Mouse (Mus musculus): Measurements from ENCODE around the gene Igf1r.

Gene Igf1r

DNA sequence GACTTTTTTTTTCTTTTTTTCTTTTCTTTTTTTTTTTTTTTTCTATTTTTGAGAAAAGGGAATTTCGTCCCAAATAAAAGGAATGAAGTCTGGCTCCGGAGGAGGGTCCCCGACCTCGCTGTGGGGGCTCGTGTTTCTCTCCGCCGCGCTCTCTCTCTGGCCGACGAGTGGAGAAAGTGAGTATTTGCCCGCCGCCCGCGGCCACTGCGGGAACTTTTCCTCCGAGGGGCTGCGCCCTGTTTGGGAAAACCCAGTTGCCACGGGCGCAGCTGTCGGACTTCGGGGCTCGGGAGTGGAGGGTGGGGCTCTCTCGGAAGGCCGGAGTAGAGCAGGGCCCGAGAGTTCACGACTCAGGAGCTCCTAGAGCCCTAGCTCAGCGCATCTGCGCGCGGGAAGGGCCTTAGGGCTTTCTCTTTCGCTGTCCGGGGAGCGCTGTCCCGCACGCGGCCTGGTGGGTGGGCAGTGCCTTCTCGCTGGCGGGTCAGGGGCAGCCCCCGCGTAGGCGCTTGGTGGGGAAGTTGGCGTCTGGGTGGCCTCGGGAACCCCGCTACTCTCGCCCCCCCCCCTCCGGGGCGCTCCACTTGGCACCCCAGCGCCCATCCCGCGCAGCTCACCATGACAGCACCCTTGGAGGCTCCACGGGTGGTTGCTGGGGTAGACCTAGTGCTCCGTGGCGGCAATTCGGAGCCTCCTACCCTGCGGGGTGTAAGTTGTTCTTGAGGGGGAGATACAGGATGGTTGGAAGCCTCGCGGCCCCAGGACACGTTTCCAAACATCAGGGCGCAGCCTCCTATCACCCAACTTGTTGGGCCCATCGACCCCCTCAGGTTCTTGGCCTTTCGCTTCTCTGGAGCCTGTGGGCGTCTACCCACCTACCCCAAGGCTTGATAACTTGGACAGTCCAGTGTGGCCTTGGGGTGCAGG is at the start of gene Igf1r:
Gene Igf1r (plus strand): TSS at position 51 of the 924 bp plus-strand sequence.
- DNase-seq (ENCODE audit: low spot score in 2 of 2): peak; percentile 43 to 48

DNA sequence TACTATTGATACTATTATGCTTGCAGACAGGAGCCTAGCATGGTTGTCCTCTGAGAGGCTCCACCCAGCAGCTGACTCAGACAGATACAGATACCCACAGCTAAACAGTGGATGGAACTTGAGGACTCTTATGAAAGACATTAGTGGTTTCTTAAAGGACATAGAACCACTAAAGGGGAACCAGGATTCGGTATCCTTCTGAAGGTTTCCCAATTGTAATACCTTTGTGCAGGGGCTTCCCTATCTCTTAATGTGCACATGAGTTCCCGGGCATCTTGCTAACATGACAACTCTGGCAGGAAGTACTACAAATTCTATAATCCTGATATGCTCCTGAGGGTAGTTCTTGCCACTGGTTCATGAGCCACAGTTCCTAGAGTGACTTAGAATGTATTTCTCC is 46.3 kb upstream of the Igf1r start:
- DNase-seq (ENCODE audit: low spot score in 2 of 2): no peak

DNA sequence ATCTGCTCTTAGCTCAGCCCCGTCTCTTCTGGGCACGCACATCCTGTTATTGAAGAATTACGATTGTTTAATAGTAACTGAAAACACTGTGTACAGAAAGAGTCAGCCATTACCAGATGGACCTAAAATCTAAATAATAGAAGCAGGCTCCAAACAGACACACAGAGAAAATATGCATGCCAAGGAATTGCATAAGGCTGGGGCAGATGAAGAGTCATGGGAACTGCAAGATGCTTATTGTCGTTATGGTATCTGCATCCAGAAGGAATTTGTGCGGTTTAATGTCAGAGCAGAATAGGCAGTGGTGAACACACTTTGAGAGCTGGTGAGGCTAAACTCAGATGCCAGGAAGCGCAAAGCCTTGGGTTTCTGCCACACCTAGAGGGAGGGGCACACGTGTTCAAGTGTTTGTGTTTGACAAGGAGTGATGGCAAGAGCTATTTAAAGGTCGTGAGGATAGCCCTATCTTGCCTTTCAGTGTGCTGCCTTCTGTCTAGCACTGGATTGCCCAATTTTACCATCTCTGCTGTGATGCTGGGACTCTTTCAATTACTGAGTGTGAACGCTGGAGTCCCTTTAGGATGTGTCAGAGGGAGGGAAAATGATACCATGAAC is 44.7 kb upstream of the Igf1r start:
- no peak for DNase-seq (ENCODE audit: low spot score in 2 of 2)

DNA sequence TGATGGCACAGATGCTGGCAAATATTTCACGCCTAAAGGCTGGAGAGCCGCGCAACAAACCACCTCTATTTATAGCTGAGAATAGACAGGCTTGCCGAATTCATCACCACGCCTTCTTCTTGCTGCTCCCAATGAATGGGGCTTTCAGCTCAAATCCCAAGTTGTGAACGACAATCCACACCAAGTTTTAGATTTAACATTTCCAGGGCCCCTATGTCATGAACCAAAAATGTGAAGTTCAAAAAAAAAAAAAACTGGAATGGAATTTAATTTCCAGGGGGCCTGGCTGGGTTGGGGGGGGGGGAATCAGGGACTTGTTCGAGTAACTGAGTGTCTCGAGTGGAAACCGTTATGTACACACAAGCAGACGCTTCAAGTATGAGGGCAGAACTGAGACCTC is 42.1 kb upstream of the Igf1r start:
- DNase-seq (ENCODE audit: low spot score in 2 of 2): no peak

DNA sequence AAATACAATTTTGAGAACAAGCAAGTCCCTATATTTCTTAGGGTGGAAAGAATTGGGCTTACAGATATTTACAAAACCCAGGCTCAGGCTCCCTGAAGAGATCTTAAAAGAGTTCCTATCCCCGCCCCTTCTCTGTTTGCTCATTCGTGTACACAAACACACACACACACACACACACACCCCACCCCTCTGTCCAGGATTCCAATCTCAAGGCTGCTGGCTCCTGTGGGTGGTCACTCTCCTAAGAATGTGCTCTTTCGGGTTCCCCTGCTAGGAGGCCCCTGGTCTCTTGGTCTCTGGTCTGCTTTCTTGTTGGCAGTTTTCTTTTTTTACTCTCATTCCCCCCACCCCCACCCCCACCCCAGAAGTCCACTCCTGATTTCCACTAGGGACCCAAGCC is 41.7 kb upstream of the Igf1r start:
- DNase-seq (ENCODE audit: low spot score in 2 of 2): no peak

DNA sequence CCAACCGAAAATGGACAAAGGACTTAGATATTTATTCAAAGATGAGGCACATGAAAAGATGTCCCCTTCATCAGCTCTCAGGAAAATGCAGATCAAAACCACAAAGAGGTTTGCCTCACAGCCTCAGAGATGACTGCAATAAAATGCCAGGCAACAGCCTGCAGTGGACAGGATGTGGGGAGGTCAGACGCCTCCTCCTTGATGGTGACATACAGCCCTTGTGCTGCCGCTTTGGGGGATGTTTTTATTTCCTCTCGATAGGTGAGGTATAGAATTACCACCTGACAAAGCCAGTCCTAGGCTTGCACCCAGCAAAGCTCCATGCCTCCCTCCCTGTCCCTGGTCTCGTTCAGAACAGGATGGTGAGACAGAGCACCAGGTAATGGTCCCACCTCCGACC is 40.8 kb upstream of the Igf1r start:
- DNase-seq (ENCODE audit: low spot score in 2 of 2): no peak

DNA sequence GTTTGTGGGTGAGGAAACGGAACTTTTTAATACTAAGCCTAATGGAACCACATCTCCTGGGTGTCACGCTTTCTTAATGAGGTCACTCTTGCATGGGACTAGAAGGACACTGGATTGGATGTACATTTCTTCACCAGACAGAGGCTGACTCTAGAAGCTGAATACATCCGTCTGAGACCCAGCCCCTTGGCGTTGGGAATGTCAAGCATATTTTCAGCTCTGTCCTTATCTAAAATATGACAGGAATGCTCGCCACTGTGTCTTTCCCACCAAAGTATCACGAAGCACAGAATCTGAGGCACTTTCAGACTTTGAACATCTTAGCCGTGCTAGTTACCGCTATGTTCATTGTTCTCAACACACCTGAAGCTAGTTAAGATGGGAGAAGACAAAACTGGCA is 35.7 kb upstream of the Igf1r start:
- DNase-seq (ENCODE audit: low spot score in 2 of 2): no peak

DNA sequence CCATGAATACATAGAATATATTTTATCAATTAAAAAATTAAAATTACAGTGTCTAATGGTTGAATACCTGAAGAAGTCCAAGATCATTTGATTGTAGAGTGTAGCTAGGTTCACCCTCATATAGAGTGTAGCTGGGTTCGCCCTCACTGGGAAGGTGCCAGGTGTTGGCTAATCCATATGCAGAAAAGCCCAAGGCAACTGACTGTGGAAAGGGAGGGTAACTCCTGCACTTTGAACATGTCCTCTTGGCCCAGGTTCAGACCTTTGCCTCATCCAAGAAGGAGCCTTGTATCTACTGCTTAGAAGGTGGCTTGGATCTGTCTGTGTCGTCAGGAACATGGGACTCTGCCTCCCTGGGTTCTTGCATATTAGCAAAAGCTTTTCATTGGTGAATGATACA is 34.9 kb upstream of the Igf1r start:
- DNase-seq (ENCODE audit: low spot score in 2 of 2): no peak

DNA sequence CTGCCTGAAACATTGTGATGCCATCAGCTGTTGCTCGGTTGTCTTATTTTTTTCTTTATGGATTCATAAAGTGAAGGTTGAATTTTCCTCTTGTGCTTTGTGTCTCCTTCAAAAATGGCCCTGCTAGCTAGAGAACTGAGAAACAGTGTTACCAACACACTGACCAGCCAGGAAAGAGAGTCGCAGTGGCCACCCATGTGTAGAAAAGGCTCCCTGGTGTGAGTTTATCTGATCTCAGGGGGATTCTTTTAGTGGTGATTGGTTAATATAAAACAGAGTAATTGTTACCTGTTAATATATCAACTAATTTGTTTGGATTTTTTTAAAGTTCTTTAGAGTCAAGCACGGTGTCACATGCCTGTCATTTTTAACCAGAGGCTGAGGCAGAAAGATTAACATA is 33.2 kb upstream of the Igf1r start:
- no peak for DNase-seq (ENCODE audit: low spot score in 2 of 2)

DNA sequence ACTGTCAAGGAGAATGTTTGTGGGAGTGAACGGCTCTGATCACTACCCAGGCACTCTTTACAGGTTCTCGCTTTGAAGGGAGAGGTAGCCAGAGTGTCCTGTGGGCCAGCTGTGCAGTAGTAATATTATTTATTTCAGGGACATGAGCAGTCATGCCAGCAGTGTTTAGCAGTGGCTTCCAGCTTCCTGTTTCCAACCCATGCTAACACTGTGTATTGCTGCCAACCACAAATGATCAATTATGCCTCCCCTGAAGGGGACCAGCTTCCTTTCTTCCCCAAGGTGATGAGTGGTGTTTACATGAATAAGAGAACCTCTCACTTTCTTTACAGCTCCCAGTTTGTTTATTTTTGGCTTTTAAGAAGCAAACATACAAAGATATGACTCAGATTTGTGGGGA is 28.4 kb upstream of the Igf1r start:
- no peak for DNase-seq (ENCODE audit: low spot score in 2 of 2)

DNA sequence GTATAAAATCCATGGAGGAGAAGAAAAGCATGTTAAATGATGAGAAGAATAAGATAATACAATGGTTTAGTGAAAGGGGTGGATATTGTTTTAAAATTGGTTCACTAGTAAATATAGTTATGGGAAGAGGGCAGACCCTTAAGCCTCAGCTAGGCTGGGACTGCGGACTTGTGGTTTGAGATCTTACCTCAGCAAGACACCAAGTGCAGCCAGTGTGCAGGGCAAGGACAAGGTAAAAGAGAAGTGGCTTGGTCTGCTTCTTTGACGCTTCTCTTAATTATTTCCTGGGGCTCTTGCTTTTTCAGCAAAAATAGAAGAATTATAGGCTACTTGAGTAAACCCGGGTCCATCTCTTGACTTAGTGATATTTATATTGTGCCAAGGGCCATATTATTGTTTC is 22.5 kb upstream of the Igf1r start:
- DNase-seq (ENCODE audit: low spot score in 2 of 2): no peak

DNA sequence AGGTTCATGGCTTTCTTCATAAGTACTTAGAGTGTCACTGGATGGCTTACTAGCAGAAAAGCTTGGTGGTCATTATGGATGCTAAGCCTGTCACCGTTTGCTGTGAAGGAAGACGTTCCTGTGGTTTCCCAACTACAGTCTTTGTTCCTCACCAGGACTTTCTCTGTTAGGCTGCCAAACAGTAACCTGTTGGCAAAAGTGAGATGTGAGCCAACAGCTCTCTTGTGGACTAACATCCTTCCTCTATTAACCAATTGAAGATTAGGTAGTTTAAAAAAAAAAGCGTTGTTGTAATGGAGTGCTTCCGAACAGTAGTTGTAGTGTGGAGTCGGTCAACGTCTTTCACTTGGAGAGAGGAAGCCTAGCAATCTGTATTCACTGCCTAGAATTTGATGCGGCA is 15.8 kb upstream of the Igf1r start:
- DNase-seq (ENCODE audit: low spot score in 2 of 2): no peak

DNA sequence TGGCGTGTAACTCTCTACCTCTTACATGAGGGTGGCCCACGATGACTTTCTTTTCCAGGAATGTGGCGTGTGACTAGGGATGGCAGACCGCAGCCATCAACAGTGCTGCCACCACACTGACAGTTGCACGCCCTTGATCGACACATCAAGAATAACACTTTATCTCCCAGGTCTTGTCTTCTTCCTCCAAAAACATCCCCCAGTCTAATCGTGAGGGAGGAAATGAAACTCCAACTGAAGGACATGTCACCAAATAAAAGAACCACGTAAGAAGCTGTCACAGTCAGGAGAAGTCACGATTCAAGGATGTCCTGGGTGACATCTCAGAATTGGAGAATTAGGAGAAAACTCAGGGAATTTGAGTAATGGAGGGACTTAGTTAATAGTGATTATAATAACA is 8.8 kb upstream of the Igf1r start:
- DNase-seq (ENCODE audit: low spot score in 2 of 2): no peak

DNA sequence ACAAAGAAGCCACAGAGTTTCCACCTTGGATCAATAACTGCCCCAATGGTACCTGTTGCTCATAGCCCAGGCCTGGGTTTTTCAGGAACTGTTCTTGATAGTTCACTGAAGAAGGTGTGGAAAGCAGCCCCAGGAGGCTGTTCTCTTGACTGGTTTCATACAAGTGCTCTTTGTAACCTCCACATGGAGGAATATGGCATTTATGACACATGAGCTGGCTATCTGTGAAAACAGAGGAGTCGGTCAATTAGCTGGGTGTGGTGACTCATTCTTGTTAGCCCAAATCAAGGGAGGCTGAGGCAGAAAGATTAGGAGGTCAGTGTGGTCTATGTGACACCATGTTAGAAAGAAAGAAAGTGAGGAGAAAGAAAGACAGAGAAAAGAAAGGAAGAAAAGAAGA is 5.7 kb upstream of the Igf1r start:
- no peak for DNase-seq (ENCODE audit: low spot score in 2 of 2)

DNA sequence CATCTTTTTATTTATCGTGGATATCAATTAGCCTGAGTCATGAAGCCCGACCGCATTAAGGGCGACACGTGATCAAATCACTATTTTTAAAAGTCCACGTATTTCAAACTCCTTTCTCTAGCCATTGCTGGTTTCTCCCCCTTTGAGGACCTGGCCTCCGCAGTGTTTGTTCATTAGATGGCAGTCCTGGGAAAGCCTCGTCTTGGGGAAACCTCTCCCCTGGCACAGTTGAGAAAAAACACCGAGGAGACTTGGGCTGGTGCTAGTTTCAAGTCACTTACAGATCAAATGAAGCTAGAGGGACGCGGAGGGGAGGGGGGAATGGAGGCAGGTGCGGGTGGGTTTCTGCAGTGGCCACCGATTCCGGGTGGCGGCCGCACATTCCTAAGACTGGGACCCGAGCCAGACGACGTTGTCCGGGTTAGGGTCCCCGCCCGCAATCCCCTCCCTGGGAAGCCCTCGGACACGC is 2.2 kb upstream of the Igf1r start:
- DNase-seq (ENCODE audit: low spot score in 2 of 2): no peak

DNA sequence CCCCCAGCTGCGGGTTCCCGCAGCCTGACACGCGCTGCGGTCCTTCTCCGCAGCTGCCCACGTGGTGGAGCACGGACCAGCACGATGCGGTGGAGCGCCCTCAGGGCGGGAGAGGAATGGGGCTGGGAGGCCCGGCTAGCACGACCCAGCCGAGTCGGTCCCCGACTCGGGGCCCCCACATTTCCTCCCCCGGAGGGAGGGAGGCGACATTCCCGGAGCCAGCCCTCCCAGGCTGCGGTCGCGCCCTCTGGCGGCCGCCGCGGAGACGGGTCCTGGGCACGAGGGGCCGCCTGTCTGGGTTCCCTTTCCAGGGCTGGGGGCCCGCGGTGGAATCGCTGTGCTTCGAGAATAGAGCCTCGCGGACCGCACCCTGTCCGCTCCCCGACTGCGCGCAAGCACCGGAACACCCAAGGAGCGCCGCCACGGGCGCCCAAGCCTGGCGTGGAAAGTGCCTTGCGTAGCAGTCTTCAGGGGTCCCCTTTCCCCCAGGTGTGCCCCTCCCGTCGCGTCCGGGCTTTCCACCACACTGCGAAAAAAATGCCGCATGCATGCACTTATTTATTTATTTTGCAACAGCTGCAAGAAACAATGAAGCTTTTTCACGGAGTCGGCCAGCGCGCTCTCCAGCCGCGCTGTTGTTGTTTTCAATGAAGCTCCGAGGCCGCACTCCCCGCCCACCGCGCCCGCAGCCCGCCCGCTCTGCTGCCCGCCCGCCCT is 1.7 kb upstream of the Igf1r start:
- peak; percentile 85 to 87 for DNase-seq (ENCODE audit: low spot score in 2 of 2)

DNA sequence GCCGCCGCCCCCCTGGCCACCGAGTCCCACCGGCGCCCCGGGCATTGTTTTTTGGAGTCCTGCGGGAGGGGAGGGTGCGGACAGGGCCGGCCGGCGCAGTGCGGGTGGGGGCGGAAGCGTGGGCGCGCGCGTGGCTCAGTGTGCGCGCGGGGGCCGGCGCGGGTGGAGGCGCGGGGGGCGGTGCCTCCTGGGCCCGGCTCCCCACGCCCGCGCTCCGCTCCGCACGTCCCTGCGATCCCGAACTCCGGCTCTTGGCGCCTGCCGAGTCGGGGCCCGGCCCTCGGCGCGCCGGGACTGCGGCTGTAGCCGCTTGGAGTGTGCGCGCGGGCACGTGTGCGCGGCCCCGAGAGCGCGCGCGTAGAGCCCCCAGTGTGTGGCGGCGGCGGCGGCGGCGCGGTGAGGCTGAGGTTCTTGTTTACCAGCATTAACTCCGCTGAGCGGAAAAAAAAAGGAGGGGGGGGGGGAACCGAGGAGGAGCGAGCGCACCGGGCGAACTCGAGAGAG is 1.0 kb upstream of the Igf1r start:
- peak; percentile 90 to 96 for DNase-seq (ENCODE audit: low spot score in 2 of 2)

DNA sequence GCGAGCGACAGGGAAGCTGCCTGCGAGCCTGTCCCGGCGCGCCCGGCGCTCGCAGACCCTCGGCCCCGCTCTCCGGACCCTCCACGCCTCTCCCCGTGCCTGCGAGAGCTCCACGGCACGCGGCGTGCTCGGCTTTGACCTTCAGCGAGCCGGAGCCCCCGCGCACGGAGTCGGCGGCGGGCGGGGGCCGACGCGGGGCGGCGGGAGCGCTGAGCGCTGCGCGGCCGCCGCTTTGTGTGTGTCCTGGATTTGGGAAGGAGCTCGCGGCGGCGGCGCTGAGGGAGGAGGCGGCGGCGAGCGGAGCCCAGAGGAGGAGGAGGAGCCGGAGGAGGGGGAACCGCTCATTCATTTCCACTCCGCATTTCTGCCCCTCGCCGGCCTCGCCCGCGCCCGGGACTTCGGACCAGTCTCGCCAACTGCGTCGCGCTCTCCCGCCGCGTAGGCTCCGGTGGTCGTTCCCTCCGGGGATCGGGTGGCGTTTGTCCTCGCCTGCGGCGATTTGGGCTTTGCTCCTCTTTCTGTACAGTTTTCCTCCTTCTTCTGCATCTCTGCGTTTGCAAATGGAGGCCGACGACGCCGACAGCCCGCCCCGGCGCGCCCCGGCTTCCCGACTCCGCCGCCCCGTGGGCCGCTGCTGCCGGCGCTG is 468 bp upstream of the Igf1r start:
- DNase-seq (ENCODE audit: low spot score in 2 of 2): peak; percentile 49 to 75

DNA sequence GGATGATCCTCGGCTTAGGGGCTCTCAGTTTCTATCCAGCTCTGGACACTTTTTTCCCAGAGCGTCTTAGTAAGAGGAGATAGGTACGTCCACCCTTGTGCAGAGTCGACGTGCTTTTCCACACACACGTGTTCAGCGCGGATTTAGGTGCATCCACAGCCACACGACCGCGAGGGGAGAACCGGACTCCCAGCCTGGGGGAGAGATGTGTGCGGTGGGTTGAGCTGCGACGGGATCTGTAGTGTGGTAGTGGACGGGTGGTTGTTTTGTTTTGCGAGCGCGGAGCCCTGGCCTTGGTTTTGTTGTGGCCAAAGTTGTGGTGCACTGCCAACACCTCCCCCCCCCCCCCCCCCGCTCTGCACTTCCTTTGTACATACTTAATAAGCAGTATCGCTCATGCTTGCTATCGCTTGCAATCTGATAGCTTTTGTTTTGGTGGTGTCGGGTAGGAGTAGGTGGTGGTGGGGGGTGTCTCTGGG is 1.2 kb downstream of the Igf1r start:
- no peak for DNase-seq (ENCODE audit: low spot score in 2 of 2)

DNA sequence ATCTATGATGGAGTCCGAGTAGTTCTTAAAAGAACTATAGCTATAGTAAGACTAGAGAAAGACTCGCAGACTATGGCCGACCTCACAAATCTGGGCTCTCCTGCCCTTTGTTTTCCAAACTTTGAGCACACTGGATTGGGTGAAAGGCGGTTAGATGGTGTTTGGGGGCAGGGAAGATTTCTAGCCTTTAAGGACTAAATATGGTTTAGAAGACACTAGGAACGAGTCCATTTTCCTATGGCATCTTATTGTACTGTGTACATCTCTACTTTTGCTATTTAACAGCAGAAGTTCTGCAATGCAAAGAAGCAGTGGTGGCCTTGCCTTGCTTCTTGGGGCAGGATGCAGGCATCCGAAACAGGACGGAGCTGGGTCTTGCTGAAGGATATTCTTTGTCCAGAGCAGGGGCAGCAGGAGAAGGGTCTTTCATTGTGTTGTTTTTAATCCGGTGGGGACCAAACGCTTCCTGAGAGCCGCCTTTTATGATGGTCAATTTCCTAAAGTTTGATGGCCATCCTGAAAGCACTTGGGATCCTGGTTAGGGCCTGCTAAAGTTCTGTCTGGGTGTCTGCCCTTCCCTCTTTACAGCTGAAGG is 2.1 kb downstream of the Igf1r start:
- no peak for DNase-seq (ENCODE audit: low spot score in 2 of 2)

DNA sequence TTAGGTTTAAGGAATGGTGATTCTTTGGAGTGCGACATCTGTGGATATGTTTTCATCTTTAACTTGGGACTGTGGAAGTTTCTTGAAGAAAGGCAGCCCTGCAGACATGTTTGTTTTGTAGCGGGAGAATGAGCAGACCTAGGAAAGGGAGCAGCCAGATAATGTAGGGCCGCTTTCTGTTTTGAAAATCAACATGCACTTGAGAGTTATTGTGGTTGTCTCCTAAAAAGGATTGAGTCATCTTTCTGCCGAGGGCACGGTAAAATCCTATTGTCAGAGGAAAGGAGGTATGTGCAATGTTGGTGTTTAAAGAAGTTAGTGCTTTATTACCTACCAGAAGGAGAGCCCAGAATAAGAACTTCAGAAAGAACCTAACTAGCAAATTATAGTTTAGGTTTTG is 2.6 kb downstream of the Igf1r start:
- no peak for DNase-seq (ENCODE audit: low spot score in 2 of 2)
